Mouse (Mus musculus) limb, embryonic 12.5 days (tissue): ENCODE measurements around the gene Hist1h2bn. TPM values are rescaled to one million over a fixed set of nuclear protein-coding genes. Genes with fewer than 3 reads are reported as not detected.
"Not testable (repeated sequence)": the region's sequence is repeated elsewhere in the genome, so short reads cannot be mapped to it uniquely, and the experiment has no call there.

Source experiments
- ATAC-seq: fragments of 200-750 bp; cut with Nextera tagmentation; 2 replicates; pipeline ENCODE4 v1.8.0; 2017; ENCODE audit warnings: low read depth, moderate TSS enrichment; ENCODE audit not compliant: insufficient number of reproducible peaks, insufficient read depth, low FRiP score, low TSS enrichment
- H3K27ac ChIP-seq: fragments of 300-500 bp; sonication (generic); 2 replicates; pipeline ENCODE4 v1.5.1; 2016; ENCODE audit warnings: mild to moderate bottlenecking, moderate library complexity
- H3K27me3 ChIP-seq: fragments of 300-500 bp; sonication (generic); 2 replicates; pipeline ENCODE4 v1.6.1; 2016; ENCODE audit warnings: mild to moderate bottlenecking, moderate library complexity
- H3K36me3 ChIP-seq: fragments of 300-500 bp; sonication (generic); 2 replicates; pipeline ENCODE4 v1.6.1; 2016; ENCODE audit warnings: mild to moderate bottlenecking, moderate library complexity
- H3K4me1 ChIP-seq: fragments of 300-500 bp; sonication (generic); replicated peaks from 2 replicates; pipeline ENCODE4 v1.6.1; 2016
- H3K4me2 ChIP-seq: fragments of 300-500 bp; sonication (generic); 2 replicates; pipeline ENCODE4 v1.6.1; 2016; ENCODE audit warnings: mild to moderate bottlenecking, moderate library complexity
- H3K4me3 ChIP-seq: fragments of 300-500 bp; sonication (generic); replicated peaks from 2 replicates; pipeline ENCODE4 v1.5.1; 2016; ENCODE audit warnings: mild to moderate bottlenecking
- H3K9ac ChIP-seq: fragments of 300-500 bp; sonication (generic); replicated peaks from 2 replicates; pipeline ENCODE4 v1.6.1; 2016; ENCODE audit warnings: mild to moderate bottlenecking, moderate library complexity
- H3K9me3 ChIP-seq: fragments of 300-500 bp; sonication (generic); 2 replicates; pipeline ENCODE4 v1.6.1; 2016; ENCODE audit warnings: mild to moderate bottlenecking, moderate library complexity
- WGBS: fragments of 180-500 bp; shearing (Covaris S2); methylation state at CpG from one replicate; pipeline ENCODE4 v1.1.7; 2016; 5-methylcytosine and 5-hydroxymethylcytosine counted together
- polyA plus RNA-seq: library from polyadenylated mRNA; unstranded; fragments of >200 nt; fragmentation: Nextera tagmentation; extraction: Ambion mirVana; gene quantifications from 2 replicates; pipeline ENCODE4 v1.2.1, GENCODE M21; 2016

Hist1h2bn gene
- 8.0 and 9.8 TPM in 2 replicates for polyA plus RNA-seq

DNA sequence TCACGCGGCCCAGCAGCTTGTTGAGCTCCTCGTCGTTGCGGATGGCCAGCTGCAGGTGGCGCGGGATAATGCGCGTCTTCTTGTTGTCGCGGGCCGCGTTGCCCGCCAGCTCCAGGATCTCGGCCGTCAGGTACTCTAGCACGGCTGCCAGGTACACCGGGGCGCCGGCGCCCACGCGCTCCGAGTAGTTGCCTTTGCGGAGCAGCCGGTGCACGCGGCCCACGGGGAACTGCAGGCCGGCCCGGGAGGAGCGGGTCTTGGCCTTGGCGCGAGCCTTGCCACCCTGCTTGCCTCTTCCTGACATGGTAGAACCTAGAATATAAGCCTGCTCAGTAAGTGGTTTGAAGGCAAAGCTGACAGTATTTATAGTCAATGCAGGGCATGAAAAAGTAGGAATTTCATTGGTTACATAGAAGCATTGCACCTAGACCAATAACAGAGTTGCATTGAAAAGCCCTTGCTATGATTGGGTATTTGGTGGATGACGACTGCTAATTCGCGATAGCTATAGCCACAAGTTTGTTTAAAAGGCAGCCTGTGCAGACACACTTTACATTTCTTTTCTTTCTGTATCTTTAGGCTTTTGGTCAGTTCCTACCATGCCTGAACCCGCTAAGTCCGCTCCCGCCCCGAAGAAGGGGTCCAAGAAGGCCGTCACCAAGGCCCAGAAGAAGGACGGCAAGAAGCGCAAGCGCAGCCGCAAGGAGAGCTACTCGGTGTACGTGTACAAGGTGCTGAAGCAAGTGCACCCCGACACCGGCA lies at the start of gene Hist1h2bn, which contains the start of gene Hist1h2ak:
Hist1h2bn (plus strand) TSS at position 600 of the 762 bp plus-strand sequence.
Hist1h2ak (minus strand) TSS at position 304 of the 762 bp plus-strand sequence.
- WGBS, result under 1% methylated on average over 44 of the region's 50 CpGs
- H3K9me3 ChIP-seq, H3K36me3 ChIP-seq, H3K27me3 ChIP-seq: not testable (repeated sequence)
- peaks cover 24% of the 10 kb centered on the region for H3K4me1 ChIP-seq
- peak within 1 kb of the TSS; percentile 47 for H3K4me3 ChIP-seq
- H3K27ac ChIP-seq, result peak within 1 kb of the TSS; percentile 95
- peak within 1 kb of the TSS; percentile 68 for H3K9ac ChIP-seq
- ATAC-seq, result peak; percentile 95
- H3K4me2 ChIP-seq, result peak within 1 kb of the TSS; percentile 73

DNA sequence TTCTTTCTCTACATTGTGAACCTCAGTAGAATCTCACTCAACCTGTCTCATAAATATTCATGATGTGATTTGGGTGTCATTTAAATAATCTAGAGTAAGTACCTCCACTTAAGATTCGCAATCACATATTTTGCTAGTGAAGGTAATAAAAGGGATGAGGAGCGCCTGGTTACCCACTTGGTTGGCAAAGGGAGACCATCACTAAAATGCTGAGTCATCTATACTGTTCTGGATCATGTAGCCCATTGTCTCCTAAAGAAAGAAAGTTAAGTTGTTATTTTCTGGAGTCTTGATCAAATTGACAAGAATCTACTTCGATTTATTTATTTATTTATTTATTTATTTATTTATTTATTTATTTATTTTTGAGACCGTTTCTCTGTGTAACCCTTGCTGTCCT lies 47.3 kb upstream of the Hist1h2bn start:
- H3K36me3 ChIP-seq, result no peaks in the 10 kb centered on the region
- H3K4me1 ChIP-seq, result no peaks in the 10 kb centered on the region
- no peak overlapping the region for H3K9ac ChIP-seq
- H3K27me3 ChIP-seq, result no peaks in the 10 kb centered on the region
- no peaks in the 10 kb centered on the region for H3K9me3 ChIP-seq
- no peak overlapping the region for H3K27ac ChIP-seq
- WGBS, result 74% methylated on average over 4 of the region's 4 CpGs
- H3K4me3 ChIP-seq, result no peak overlapping the region
- H3K4me2 ChIP-seq, result no peak overlapping the region
- no peak for ATAC-seq

GRCm38 (mm10) chr13:21710031-21710711 lies 43.8 kb upstream of the Hist1h2bn start:
- ATAC-seq, result peak; percentile 53; the same call in 1 of the 2 replicates

GRCm38 (mm10) chr13:21710821-21711525 lies 43.0 kb upstream of the Hist1h2bn start:
- Histone ChIP-seq H3K9me3 (no peaks in the 10 kb centered on the region), H3K4me2 (peak overlapping the region; percentile 59), H3K27me3 (no peaks in the 10 kb centered on the region), H3K4me3 (peak overlapping the region; percentile 59), H3K4me1 (peaks cover 8% of the 10 kb centered on the region), H3K9ac (peak overlapping the region; percentile 53), H3K36me3 (no peaks in the 10 kb centered on the region), H3K27ac (peak overlapping the region; percentile 23; the same call in 1 of the 2 replicates)
- peak; percentile 49; the same call in 1 of the 2 replicates for ATAC-seq
- WGBS, result 2% methylated on average over 22 of the region's 22 CpGs

More at GRCm38 (mm10) chr13:21710031-21710711, 43.8 kb upstream of the Hist1h2bn start:
- Histone ChIP-seq H3K27ac (peak overlapping the region; percentile 81), H3K27me3 (no peaks in the 10 kb centered on the region), H3K4me1 (peaks cover 4% of the 10 kb centered on the region), H3K9me3 (no peaks in the 10 kb centered on the region), H3K9ac (peak overlapping the region; percentile 62), H3K4me2 (peak overlapping the region; percentile 59), H3K4me3 (peak overlapping the region; percentile 59), H3K36me3 (no peaks in the 10 kb centered on the region)
- under 1% methylated on average over 32 of the region's 32 CpGs for WGBS

GRCm38 (mm10) chr13:21711698-21712097 lies 42.2 kb upstream of the Hist1h2bn start:
- peak overlapping the region; percentile 53; the same call in 1 of the 2 replicates for H3K9ac ChIP-seq

DNA sequence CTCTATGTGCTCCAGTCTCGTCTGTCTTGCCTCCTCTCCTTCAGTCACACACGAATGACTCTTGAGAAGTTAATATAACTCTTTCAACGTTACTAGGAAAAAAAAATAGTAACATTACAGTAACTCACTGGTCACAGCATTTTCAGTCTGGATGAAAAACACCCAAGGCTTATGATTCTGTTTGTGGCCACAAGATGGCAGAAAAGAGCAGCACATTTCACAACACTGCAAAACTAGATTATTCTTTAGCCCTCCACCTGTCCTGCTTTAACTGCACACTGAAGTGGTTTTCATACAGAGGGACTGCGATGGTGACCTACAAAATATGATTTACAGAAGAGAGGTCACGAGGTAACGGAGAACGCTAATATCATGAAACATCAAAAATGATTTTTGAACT lies 39.2 kb upstream of the Hist1h2bn start:
- Histone ChIP-seq H3K27ac (peak overlapping the region; percentile 97), H3K36me3 (no peaks in the 10 kb centered on the region), H3K4me1 (peaks cover 18% of the 10 kb centered on the region), H3K9me3 (no peaks in the 10 kb centered on the region), H3K4me2 (peak overlapping the region; percentile 78), H3K27me3 (no peaks in the 10 kb centered on the region), H3K4me3 (peak overlapping the region; percentile 47), H3K9ac (peak overlapping the region; percentile 69; the same call in 1 of the 2 replicates)
- WGBS, result 2% methylated on average over 7 of the region's 7 CpGs
- no peak for ATAC-seq

More at GRCm38 (mm10) chr13:21711698-21712097, 42.2 kb upstream of the Hist1h2bn start:
- Histone ChIP-seq H3K27me3 (no peaks in the 10 kb centered on the region), H3K4me1 (peaks cover 8% of the 10 kb centered on the region), H3K36me3 (no peaks in the 10 kb centered on the region), H3K9me3 (no peaks in the 10 kb centered on the region), H3K4me2 (peak overlapping the region; percentile 59), H3K4me3 (peak overlapping the region; percentile 59), H3K27ac (no peak overlapping the region)
- WGBS, result 37% methylated on average over 4 of the region's 4 CpGs
- no peak for ATAC-seq

- Histone ChIP-seq H3K9ac (peak overlapping the region; percentile 69), H3K4me3 (peak overlapping the region; percentile 47), H3K36me3 (no peaks in the 10 kb centered on the region), H3K9me3 (no peaks in the 10 kb centered on the region), H3K4me2 (peak overlapping the region; percentile 78), H3K27ac (peak overlapping the region; percentile 97), H3K27me3 (no peaks in the 10 kb centered on the region), H3K4me1 (peaks cover 18% of the 10 kb centered on the region)
- 1% methylated on average over 22 of the region's 22 CpGs for WGBS
- ATAC-seq, result no peak
Observed at GRCm38 (mm10) chr13:21715131-21715863, 38.6 kb upstream of the Hist1h2bn start.

DNA sequence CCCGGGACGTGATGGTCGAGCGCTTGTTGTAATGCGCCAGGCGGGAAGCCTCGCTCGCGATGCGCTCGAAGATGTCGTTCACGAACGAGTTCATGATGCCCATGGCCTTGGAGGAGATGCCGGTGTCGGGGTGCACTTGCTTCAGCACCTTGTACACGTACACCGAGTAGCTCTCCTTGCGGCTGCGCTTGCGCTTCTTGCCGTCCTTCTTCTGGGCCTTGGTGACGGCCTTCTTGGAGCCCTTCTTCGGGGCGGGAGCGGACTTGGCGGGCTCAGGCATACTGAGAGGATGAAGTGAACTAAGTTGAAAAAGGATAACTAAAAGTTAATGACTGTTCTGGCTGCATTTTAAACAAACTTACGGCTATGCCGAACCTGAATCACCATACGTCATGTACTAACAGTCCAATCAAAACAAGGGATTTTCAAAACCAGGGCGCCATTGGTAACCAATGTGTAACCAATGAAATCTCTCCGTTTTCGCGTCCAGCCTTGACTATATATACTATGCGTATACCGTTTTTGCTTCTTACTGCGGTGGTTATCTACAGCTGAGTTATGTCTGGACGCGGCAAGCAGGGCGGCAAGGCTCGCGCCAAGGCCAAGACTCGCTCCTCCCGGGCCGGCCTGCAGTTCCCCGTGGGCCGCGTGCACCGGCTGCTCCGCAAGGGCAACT lies 37.9 kb upstream of the Hist1h2bn start, which contains the start of the genes Hist1h2bl and Hist1h2ai:
Hist1h2bl (minus strand) TSS at position 280 of the 676 bp plus-strand sequence.
Hist1h2ai (plus strand) TSS at position 559 of the 676 bp plus-strand sequence.
- H3K9me3 ChIP-seq, H3K36me3 ChIP-seq, H3K27me3 ChIP-seq: not testable (repeated sequence)
- Histone ChIP-seq H3K4me1 (peaks cover 25% of the 10 kb centered on the region), H3K9ac (peak within 1 kb of the TSS; percentile 78), H3K4me2 (peak within 1 kb of the TSS; percentile 78), H3K4me3 (peak within 1 kb of the TSS; percentile 47), H3K27ac (peak within 1 kb of the TSS; percentile 97)
- 0% methylated on average over 33 of the region's 50 CpGs for WGBS
- peak; percentile 91 for ATAC-seq

DNA sequence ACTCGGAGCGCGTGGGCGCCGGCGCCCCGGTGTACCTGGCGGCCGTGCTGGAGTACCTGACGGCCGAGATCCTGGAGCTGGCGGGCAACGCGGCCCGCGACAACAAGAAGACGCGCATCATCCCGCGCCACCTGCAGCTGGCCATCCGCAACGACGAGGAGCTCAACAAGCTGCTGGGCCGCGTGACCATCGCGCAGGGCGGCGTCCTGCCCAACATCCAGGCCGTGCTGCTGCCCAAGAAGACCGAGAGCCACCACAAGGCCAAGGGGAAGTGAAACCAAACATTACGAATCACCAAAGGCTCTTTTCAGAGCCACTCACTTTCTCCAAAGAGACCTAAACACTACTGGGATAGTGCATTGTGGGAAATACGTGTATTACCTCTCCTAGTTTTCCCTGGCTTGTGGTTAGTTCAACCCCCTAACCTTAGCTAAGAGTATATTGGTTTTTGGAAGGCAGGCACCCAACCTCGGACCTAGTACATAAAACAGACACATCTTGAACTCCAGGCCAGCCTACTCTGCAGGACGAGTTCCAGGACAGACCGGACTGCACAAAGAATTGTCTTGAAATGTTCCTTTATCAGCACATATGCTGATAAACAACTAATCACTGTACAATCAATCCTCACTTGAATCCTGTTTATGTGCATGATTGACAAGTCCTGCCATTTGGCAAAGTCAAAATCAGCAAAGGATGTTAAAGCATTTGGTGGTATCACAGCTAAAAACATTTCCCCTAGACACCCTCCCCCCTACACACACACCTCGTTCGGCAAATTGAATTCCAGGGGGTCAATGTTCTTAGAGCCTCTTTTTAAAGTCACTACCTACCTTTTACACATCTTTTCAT lies 37.2 kb upstream of the Hist1h2bn start:
- Histone ChIP-seq H3K4me3 (peak overlapping the region; percentile 47), H3K27ac (peak overlapping the region; percentile 97), H3K9ac (peak overlapping the region; percentile 78), H3K4me2 (peak overlapping the region; percentile 78), H3K4me1 (peaks cover 27% of the 10 kb centered on the region)
- not testable (repeated sequence) for H3K9me3 ChIP-seq, H3K27me3 ChIP-seq, H3K36me3 ChIP-seq
- 0 out of 2 replicates have a peak, but pooled peaks have one; percentile 6 for ATAC-seq
- WGBS, result 1% methylated on average over 15 of the region's 38 CpGs
